20 mouse cellular contexts compared by ENCODE assay signal in genomic region chr1:51677802-51678201, GRCm38 (mm10).
DNase-seq lines count a peak whose midpoint lies in the region; ATAC-seq lines count a peak whose summit lies in the region.
"Had no signal": no experiment of that assay in that cellular context is flagged by ENCODE, and none has a peak within 500 bp of the region (broad histone marks: within the 10 kb centered on the region; RNA-seq: fewer than 3 reads in every experiment).

No protein-coding gene starts in this region.

- H3K27me3 ChIP-seq in kidney, embryonic 14.5 days (ENCODE audit: control insufficient read depth, insufficient read depth, low read length) = no peaks in the 10 kb centered on the region
- no peaks in the 10 kb centered on the region for H3K27me3 ChIP-seq in kidney, embryonic 15.5 days
- H3K27me3 ChIP-seq: heart, embryonic 13.5 days; hindbrain, embryonic 13.5 days; limb, embryonic 13.5 days; liver, embryonic 12.5 days; midbrain, embryonic 12.5 days; neural tube, embryonic 12.5 days had no signal

- ATAC-seq in kidney, embryonic 14.5 days (ENCODE audit: low FRiP score, low TSS enrichment) = no peak
- ATAC-seq in kidney, embryonic 15.5 days (replicated peaks; ENCODE audit: low FRiP score) = no peak
- ATAC-seq: forebrain, postnatal 0 days; liver, embryonic 12.5 days had no signal

- H3K9me3 ChIP-seq in kidney, embryonic 14.5 days (ENCODE audit: control insufficient read depth, low read length) = no peaks in the 10 kb centered on the region
- no peaks in the 10 kb centered on the region for H3K9me3 ChIP-seq in kidney, embryonic 15.5 days (replicated peaks)
- H3K9me3 ChIP-seq: heart, embryonic 13.5 days; hindbrain, embryonic 13.5 days; limb, embryonic 13.5 days; liver, embryonic 12.5 days; midbrain, embryonic 12.5 days; neural tube, embryonic 12.5 days had no signal

- peak; percentile 8 for DNase-seq in kidney, adult 18-20 months
- peak; percentile 73 for DNase-seq in kidney, postnatal 10 days
- DNase-seq in lung, postnatal 36 days = peak; percentile 50
- DNase-seq in layer of hippocampus, postnatal 25 days (ENCODE audit: extremely low spot score in 1 of 2, low spot score in 1 of 2) = no peak
- DNase-seq in cerebellum, adult 11 months = no peak
- DNase-seq: cerebellum, adult 11-12 months; cerebellum, postnatal 10 days; forebrain, postnatal 0 days; gastrocnemius, postnatal 14 days; heart, adult 18-20 months; right cerebral cortex, postnatal 14 days; thymus, adult 2 months had no signal

- no peak overlapping the region for H3K27ac ChIP-seq in kidney, embryonic 14.5 days (ENCODE audit: low read depth, low read length)
- peak overlapping the region; percentile 51 for H3K27ac ChIP-seq in kidney, embryonic 15.5 days
- H3K27ac ChIP-seq: heart, embryonic 13.5 days; hindbrain, embryonic 13.5 days; limb, embryonic 13.5 days; liver, embryonic 12.5 days; midbrain, embryonic 12.5 days; neural tube, embryonic 12.5 days had no signal

- H3K9ac ChIP-seq in kidney, embryonic 14.5 days (ENCODE audit: low read depth, low read length) = no peak overlapping the region
- H3K9ac ChIP-seq in kidney, embryonic 15.5 days = no peak overlapping the region
- H3K9ac ChIP-seq: forebrain, postnatal 0 days; heart, embryonic 13.5 days; hindbrain, embryonic 13.5 days; limb, embryonic 13.5 days; liver, embryonic 12.5 days; midbrain, embryonic 12.5 days; neural tube, embryonic 12.5 days had no signal

- no peak overlapping the region for H3K4me3 ChIP-seq in kidney, embryonic 14.5 days (ENCODE audit: low read length)
- no peak overlapping the region for H3K4me3 ChIP-seq in kidney, embryonic 15.5 days (replicated peaks)
- H3K4me3 ChIP-seq: heart, embryonic 13.5 days; hindbrain, embryonic 13.5 days; limb, embryonic 13.5 days; liver, embryonic 12.5 days; midbrain, embryonic 12.5 days; neural tube, embryonic 12.5 days had no signal

- H3K4me1 ChIP-seq in kidney, embryonic 14.5 days (ENCODE audit: control insufficient read depth, insufficient read depth, low read length) = no peaks in the 10 kb centered on the region
- 0 out of 2 replicates have a peak, but pooled peaks cover 7% of the 10 kb centered on the region for H3K4me1 ChIP-seq in kidney, embryonic 15.5 days
- H3K4me1 ChIP-seq: heart, embryonic 13.5 days; hindbrain, embryonic 13.5 days; liver, embryonic 12.5 days; neural tube, embryonic 12.5 days had no signal

- 54% methylated on average over 5 of the region's 5 CpGs for WGBS in kidney, embryonic 14.5 days
- WGBS in kidney, embryonic 15.5 days = 59% methylated on average over 5 of the region's 5 CpGs

- H3K36me3 ChIP-seq in kidney, embryonic 14.5 days (ENCODE audit: control insufficient read depth, insufficient read depth, low read length) = no peaks in the 10 kb centered on the region
- no peaks in the 10 kb centered on the region for H3K36me3 ChIP-seq in kidney, embryonic 15.5 days
- H3K36me3 ChIP-seq: heart, embryonic 13.5 days; hindbrain, embryonic 13.5 days; limb, embryonic 13.5 days; liver, embryonic 12.5 days; midbrain, embryonic 12.5 days; neural tube, embryonic 12.5 days had no signal

- no peak overlapping the region for H3K4me2 ChIP-seq in kidney, embryonic 14.5 days (replicated peaks; ENCODE audit: low read depth, low read length)
- no peak overlapping the region for H3K4me2 ChIP-seq in kidney, embryonic 15.5 days
- H3K4me2 ChIP-seq: heart, embryonic 13.5 days; hindbrain, embryonic 13.5 days; limb, embryonic 13.5 days; liver, embryonic 12.5 days; midbrain, embryonic 12.5 days; neural tube, embryonic 12.5 days had no signal

Comparison
In these comparisons a context has a peak if more than half of its experiments do, and no peak if none do; other contexts are left out.
1. DNase-seq: peak in kidney, adult 18-20 months (single experiment), kidney, postnatal 10 days (single experiment) and lung, postnatal 36 days (single experiment); none in layer of hippocampus, postnatal 25 days (0 of 2) and cerebellum, adult 11 months (single experiment).